Mouse (Mus musculus) cerebellum, adult 9-11 months (tissue): ENCODE measurements around the gene Sept9.

ENCODE experiments used
- DNase-seq: peaks from one replicate; pipeline ENCODE4 v3.0.0; 2022

Sept9 gene

GRCm38 (mm10) chr11:117248734-117249248, 49.3 kb downstream of the Sept9 start:
- no peak for DNase-seq

GRCm38 (mm10) chr11:117249282-117249984, 50.0 kb downstream of the Sept9 start:
- DNase-seq: no peak

DNA sequence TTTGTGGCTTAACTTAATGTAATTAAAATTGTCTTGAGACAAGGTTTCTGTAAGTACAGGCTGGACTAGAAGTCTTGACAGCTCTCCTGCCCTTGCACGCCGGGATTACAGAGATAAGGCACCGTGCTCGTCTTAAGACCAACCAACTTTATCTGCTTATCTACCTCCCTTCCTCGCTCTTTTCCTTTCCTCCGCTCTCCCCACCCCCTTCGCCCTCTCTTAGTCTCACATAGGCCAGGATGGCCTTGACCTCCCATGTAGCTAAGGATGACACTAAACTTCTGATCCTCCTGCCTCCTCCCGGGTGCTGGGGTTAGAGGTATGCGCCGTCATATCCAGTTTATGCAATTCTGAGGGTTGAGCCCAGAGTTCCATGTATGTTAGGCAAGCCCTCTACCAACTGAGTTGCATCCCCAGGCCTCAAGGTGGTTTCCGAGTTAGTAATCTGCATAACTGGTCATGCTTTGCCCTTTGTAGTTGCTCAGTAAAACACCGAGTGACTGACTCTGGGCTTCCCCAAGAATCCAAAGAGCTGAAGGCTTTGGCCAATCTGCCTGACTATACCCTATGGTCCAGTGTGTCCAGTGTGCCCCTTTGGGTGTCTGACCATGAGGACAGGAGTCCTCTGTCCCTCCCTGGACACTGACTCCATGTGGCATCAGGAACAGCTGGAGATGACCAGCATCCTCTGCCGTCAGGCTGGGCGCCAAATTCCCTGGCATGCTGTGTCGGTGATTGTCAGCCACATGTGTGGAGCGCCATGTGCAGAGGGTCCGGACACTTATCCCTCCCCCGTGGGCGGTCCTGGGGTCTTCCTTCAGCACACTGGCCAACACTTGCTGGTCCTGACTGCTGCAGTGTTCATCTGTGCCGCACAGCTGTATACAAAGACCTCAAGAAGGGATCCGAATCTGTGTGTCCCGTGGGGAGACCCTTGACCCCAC, 50.8 kb downstream of the Sept9 start:
- DNase-seq: no peak

- no peak for DNase-seq
These were observed 52.3 kb downstream of the Sept9 start for GRCm38 (mm10) chr11:117251755-117252154.

GRCm38 (mm10) chr11:117252846-117253245, 53.4 kb downstream of the Sept9 start:
- DNase-seq: no peak

DNA sequence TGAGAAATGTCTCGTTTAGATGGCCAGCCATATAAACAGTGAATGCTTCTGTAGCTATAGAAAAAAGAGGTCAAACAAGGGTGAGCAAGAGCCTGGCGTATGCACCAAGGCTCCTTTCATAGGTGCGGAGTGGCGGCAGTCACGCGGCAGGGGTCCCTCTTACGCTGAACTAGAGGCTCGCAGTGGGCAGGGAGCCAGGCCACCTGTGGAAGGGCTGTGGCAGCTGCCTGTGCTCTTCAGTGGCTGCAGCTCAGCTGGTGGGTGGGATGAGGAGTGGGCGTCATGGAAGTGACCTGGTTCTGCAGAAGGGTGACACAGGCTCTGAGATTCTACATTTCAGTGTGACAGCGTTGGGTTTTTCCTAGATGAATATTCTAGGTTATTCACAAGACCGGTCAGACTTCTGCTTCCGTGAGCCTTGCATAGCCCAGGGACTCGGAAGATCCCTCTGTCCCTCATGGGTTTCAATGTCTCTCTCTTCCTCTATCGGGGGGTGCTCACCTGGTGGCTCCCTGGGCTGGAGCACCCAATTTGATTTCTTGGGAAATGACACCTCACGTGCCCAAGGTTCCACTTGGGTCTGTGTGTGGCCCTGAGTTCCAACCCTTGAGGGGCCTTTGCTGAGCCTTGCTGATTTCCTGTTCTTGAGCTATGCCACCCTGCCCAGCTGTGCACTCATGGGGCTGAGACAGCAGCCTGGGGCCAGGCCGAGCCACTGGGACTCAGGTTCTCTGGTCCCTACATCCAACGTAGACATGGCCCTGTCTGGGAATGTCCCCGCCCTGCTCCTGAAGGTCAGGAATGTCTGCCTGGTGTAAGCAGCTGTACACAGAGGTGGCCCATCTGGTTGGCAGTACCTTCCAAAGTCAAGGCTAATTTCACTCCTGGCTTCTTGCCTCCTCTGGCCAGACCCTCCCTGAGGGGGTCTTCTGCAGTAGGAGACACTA, 55.0 kb downstream of the Sept9 start:
- no peak for DNase-seq

DNA sequence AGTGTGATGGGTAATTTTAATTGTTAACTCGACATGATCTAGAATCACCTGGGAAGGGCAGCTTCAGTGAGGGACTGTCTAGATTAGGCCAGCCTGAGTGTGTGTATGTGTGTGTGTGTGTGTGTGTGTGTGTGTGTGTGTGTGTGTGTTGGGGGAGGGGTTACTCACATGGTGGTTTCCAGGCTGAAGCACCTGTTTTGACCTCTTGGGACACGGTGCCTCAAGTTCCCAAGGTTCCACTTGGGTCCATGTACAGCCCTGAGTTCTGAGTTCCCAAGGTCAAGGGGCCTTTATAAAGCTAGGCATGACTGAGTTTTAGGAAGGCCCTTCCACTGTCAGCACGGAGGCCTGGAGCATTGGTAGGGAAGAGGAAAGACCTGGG, 55.6 kb downstream of the Sept9 start:
- no peak for DNase-seq

GRCm38 (mm10) chr11:117256088-117256487, 56.6 kb downstream of the Sept9 start:
- DNase-seq: no peak

GRCm38 (mm10) chr11:117256840-117257239, 57.4 kb downstream of the Sept9 start:
- DNase-seq: no peak

GRCm38 (mm10) chr11:117257266-117257665, 57.8 kb downstream of the Sept9 start:
- DNase-seq: no peak

DNA sequence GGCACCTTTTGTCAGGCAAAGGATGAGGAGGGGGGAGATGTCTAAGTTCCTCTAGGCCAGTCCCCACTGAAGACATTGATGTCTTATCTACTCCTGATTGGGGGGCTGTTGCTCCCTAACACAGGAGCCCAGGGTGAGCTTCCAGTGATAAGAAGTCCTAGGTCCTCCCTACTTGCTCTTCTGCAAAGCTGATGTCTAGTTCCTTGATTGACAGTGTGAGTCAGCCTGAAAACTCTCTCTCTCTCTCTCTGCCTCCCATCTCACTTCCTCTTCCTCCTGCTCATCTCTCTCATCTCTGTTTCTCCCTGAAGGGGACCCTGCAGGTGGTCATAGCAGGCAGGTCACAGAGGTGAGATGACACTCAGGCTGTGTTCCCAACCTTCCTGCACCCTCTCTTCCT, 58.4 kb downstream of the Sept9 start:
- no peak for DNase-seq

GRCm38 (mm10) chr11:117259178-117259960, 59.9 kb downstream of the Sept9 start:
- no peak for DNase-seq

DNA sequence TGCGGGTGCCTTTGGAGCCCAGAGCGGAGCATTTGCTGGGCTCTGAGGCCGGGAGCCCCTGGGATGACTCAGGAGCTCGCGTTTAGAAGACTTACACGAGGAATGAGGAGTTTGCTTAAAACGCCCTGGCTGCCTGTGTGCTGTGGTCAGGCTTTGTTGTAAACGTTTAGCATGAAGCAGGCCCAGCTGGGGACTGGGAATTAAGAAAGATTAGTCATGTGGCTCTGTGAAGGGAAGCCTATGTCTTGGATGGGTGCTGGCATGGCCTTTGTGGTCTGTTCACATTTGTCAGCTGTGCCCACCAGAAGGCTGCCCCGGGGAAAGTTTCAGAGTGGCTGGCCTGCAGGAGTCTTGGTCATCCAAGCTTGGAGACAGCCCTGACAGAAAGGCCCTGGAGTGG, 61.2 kb downstream of the Sept9 start:
- DNase-seq: no peak

DNA sequence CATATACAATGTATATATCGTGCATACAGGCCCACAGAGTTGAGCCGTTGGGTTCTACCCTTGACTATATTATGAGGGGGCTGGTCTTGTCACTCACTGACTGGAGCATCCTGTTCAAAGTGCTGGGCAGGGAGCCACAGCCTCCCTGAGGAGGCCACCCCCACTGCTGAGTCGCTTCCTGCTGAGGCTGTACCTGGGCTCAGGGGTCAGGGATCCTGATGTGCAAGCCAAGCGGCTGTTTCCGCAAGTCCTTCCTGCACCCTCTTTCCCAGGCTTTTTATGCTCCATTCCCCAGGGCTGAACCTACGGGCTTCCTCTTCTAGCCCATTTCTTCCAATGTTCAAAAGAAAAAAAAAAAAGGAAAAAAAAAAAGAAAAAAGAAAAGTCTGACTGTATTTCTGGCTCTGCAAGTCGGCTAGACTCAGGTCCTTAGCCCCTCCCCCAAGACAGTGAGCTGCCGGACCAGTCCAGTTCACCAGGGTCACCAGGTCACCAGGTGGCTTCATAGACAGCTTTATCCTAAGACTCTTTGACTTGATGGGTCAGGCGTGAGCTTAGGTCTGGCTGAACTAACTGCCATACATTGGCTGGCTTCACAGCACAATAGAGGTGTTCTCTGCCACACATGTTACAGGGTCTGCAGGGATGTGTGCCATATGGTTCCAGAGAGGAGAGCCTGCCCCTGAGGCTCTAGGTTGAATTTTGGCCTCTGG, 63.8 kb downstream of the Sept9 start:
- DNase-seq: no peak

DNA sequence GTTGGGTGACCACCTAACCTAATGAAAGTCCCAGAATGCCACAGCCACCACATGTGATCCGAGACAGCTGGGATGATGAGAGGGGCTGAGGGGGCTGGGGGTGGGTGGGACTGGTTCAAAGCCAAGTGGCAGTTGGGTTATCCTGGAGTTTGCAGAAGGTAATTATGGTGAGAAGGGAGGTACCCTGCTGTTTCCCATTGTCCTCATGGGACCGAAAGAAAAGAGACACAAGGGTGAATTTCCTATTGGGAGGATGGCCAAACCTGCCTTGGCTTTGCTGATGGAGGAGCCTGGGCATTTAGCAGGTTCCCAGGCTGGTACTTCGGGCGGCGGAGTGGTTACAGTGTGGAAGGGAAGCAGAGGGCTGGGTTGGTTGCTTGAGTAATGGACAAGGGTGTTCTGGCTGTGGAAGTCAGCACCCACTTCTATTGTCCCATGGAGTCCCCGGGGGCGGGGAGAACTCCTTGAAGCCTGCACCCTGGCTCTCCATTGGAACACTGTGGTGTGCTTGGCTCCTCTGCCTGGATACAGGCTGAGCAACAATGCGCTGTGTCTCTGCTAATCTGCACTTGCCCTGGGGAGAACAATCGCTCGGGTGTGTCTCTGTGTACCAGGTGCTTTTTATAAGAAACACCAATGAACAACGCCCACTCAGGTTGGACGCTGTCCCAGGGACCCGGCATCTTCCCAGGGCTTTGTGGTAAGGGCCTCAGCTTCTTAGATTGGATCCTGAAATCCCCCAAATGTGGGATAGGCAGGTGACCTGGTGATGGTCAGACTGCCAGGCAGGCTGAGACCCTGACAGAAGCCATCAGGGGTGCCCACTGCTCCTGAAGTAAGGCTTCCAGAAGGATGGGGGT, 64.9 kb downstream of the Sept9 start:
- no peak for DNase-seq

GRCm38 (mm10) chr11:117265270-117265980, 66.0 kb downstream of the Sept9 start:
- DNase-seq: no peak

GRCm38 (mm10) chr11:117265981-117266905, 66.8 kb downstream of the Sept9 start:
- DNase-seq: no peak
